Mouse (Mus musculus) limb, embryonic 11.5 days (tissue): ENCODE results near the gene Adamts9. TPM values are rescaled to one million over a fixed set of nuclear protein-coding genes. Genes with fewer than 3 reads are reported as not detected.

ENCODE experiments used
- ATAC-seq: fragments of 200-750 bp; cut with Nextera tagmentation; 2 replicates; pipeline ENCODE4 v1.8.0; 2017; ENCODE audit warnings: low read depth; ENCODE audit not compliant: insufficient number of reproducible peaks, low FRiP score, low TSS enrichment
- DNase-seq: peaks from one replicate; pipeline ENCODE4 v3.0.0-alpha.2; 2015; ENCODE audit warnings: low spot score
- H3K27ac ChIP-seq: fragments of 300-500 bp; sonication (generic); replicated peaks from 2 replicates; pipeline ENCODE4 v1.5.1; 2014; ENCODE audit warnings: low read depth, mild to moderate bottlenecking, low read length
- H3K27me3 ChIP-seq: fragments of 300-500 bp; sonication (generic); 2 replicates; pipeline ENCODE4 v1.6.1; 2014; ENCODE audit warnings: mild to moderate bottlenecking, low read length, mixed read lengths; ENCODE audit not compliant: control insufficient read depth, insufficient read depth
- H3K36me3 ChIP-seq: fragments of 300-500 bp; sonication (generic); 2 replicates; pipeline ENCODE4 v1.6.1; 2014; ENCODE audit warnings: mild to moderate bottlenecking, low read length, moderate library complexity, mixed read lengths; ENCODE audit not compliant: control insufficient read depth, insufficient read depth
- H3K4me1 ChIP-seq: fragments of 300-500 bp; sonication (generic); 2 replicates; pipeline ENCODE4 v1.6.1; 2014; ENCODE audit warnings: low read length, mixed read lengths; ENCODE audit not compliant: control insufficient read depth, insufficient read depth
- H3K4me2 ChIP-seq: fragments of 300-500 bp; sonication (generic); 2 replicates; pipeline ENCODE4 v1.6.1; 2014; ENCODE audit warnings: low read depth, mild to moderate bottlenecking, moderate library complexity; ENCODE audit not compliant: severe bottlenecking
- H3K4me3 ChIP-seq: fragments of 300-500 bp; sonication (generic); 2 replicates; pipeline ENCODE4 v1.5.1; 2014; ENCODE audit warnings: low read depth, low read length
- H3K9ac ChIP-seq: fragments of 300-500 bp; sonication (generic); 2 replicates; pipeline ENCODE4 v1.6.1; 2014; ENCODE audit warnings: mild to moderate bottlenecking, low read length
- H3K9me3 ChIP-seq: fragments of 300-500 bp; sonication (generic); 2 replicates; pipeline ENCODE4 v1.6.1; 2016; ENCODE audit warnings: low read length; ENCODE audit not compliant: control insufficient read depth
- WGBS: fragments of 180-500 bp; shearing (Covaris S2); extraction: QIAGEN DNeasy Blood & Tissue Kit; methylation state at CpG from one replicate; pipeline ENCODE4 v1.1.7; 2014; 5-methylcytosine and 5-hydroxymethylcytosine counted together
- polyA plus RNA-seq: library from polyadenylated mRNA; unstranded; fragments of >200 nt; fragmentation: Nextera tagmentation; extraction: Ambion mirVana; gene quantifications from 2 replicates; pipeline ENCODE4 v1.2.1, GENCODE M21; 2014

The Adamts9 gene
- polyA plus RNA-seq, 1 experiment from 2014 or later = 3.0 TPM

DNA sequence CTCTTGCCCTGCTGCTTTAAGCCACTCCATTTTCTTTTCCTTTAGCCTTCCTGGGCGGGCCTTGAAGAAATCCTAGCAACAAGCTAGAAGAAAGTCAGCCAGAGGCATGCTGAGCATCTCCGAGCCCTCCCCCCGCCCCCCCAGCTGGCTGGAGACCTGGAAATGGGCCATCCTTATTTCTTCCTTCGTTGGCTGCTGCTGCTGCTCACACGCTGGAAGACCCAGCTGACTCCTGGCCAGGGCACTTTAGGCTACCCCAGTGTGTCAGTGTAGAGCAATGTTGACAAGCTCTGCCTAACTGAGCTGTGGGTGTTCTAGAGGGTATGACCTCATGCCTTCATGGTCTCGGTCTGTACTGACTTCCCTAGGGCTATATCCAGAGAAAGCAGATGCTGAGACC lies 140.1 kb downstream of the Adamts9 start:
- Histone ChIP-seq H3K4me3 (no peak overlapping the region), H3K27me3 (no peaks in the 10 kb centered on the region), H3K27ac (no peak overlapping the region), H3K9me3 (no peaks in the 10 kb centered on the region), H3K9ac (no peak overlapping the region), H3K36me3 (no peaks in the 10 kb centered on the region), H3K4me1 (no peaks in the 10 kb centered on the region), H3K4me2 (no peak overlapping the region)
- no peak for DNase-seq
- WGBS = 86% methylated on average over 6 of the region's 6 CpGs
- no peak for ATAC-seq

DNA sequence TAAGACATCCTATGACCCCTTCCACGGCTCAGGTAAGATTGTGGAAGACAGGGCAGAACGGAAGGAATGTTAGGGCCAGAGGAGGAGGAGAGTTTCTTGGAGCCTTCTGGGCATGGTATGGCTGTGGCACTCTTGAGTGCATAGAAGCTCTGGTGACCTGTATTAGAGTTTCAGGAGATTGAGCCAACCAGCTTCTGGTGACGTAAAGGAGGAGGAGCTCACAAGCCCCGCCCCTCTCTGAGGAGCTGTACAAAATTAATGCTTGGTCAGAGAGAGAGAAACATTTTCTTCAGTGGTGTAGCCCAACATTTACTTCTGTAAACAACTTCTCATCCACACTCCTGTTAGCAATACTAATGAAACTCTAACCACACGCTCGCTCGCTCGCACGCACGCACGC lies 140.9 kb downstream of the Adamts9 start:
- no peak for DNase-seq
- H3K27ac ChIP-seq = no peak overlapping the region
- 94% methylated on average over 11 of the region's 11 CpGs for WGBS
- H3K4me2 ChIP-seq = no peak overlapping the region
- H3K9me3 ChIP-seq = no peaks in the 10 kb centered on the region
- no peaks in the 10 kb centered on the region for H3K4me1 ChIP-seq
- no peaks in the 10 kb centered on the region for H3K36me3 ChIP-seq
- H3K4me3 ChIP-seq = no peak overlapping the region
- ATAC-seq = no peak
- H3K27me3 ChIP-seq = no peaks in the 10 kb centered on the region
- H3K9ac ChIP-seq = no peak overlapping the region

DNA sequence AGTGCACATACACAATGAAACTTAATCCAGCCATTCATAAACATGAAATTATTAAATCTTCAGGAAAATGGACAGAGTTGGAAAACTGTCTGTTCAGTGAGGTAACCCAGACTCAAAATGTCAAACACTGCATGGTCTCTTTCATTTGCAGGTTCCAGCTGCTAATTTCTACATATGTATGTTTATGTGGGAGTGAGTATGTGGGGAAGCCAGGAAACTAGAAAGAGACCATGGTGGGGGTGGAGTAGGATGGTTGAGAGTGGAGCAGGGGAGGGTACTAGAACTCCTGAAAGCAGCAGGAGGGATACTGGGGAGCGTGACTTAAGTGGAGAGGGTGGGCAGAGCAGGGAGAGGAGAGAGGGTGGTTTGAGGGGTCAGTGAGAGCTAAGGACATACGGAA lies 141.8 kb downstream of the Adamts9 start:
- Histone ChIP-seq H3K9me3 (no peaks in the 10 kb centered on the region), H3K27ac (no peak overlapping the region), H3K27me3 (no peaks in the 10 kb centered on the region), H3K9ac (no peak overlapping the region), H3K4me1 (no peaks in the 10 kb centered on the region), H3K4me3 (no peak overlapping the region), H3K4me2 (no peak overlapping the region), H3K36me3 (no peaks in the 10 kb centered on the region)
- DNase-seq (no peak), ATAC-seq (no peak)
- WGBS = 80% methylated on average over 2 of the region's 2 CpGs

DNA sequence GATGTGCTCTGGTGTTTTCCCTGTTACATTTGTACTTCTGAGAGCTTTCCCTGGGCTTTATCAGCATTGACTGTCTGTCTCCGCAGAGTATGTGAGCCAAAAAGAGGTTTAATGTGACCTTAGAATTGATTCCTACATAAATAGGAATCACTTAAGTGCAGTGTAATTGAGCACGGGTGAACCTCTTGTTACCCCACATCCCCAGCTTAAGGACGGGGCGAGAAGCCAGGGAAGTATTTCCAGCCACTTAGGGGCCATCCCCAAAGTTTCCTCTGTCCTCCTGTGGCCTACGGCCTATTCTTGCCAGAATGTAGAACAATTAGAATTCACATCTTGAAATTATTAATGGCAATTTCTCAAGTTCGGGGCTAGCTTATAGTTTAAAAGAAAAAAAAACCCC lies 149.5 kb downstream of the Adamts9 start:
- no peaks in the 10 kb centered on the region; the same call in 1 of the 2 replicates for H3K36me3 ChIP-seq
- H3K4me2 ChIP-seq = no peak overlapping the region
- H3K9me3 ChIP-seq = no peaks in the 10 kb centered on the region
- ATAC-seq (no peak), DNase-seq (no peak)
- H3K27ac ChIP-seq = no peak overlapping the region
- no peak overlapping the region for H3K9ac ChIP-seq
- H3K4me3 ChIP-seq = no peak overlapping the region
- no peaks in the 10 kb centered on the region for H3K4me1 ChIP-seq
- 50% methylated on average over 6 of the region's 6 CpGs for WGBS
- no peaks in the 10 kb centered on the region for H3K27me3 ChIP-seq

DNA sequence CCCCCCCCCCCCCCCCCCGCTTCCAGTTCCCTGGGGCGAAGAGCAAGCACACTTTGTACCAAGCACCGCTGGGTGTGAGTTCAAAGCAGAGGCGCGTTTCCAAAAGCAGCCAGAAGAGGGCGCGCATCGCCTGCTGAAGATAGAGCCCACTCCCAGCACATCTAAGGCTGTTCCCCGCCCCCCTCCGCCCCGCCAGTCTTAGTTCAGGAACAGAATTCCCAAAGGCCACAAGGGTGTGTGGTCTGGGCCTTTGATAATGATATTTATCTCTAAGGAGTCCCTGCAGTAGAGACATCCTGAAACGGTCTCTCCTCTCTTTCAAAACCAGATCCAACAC lies 155.9 kb downstream of the Adamts9 start:
- no peaks in the 10 kb centered on the region for H3K36me3 ChIP-seq
- DNase-seq (peak; percentile 97), ATAC-seq (peak; percentile 77; the same call in 1 of the 2 replicates)
- H3K27ac ChIP-seq = no peak overlapping the region
- peak overlapping the region; percentile 15; the same call in 1 of the 2 replicates for H3K4me3 ChIP-seq
- peaks cover 5% of the 10 kb centered on the region; the same call in 1 of the 2 replicates for H3K4me1 ChIP-seq
- no peaks in the 10 kb centered on the region for H3K27me3 ChIP-seq
- WGBS = 0% methylated on average over 11 of the region's 12 CpGs
- no peaks in the 10 kb centered on the region for H3K9me3 ChIP-seq
- H3K4me2 ChIP-seq = peak overlapping the region; percentile 63
- no peak overlapping the region; the same call in 1 of the 2 replicates for H3K9ac ChIP-seq

DNA sequence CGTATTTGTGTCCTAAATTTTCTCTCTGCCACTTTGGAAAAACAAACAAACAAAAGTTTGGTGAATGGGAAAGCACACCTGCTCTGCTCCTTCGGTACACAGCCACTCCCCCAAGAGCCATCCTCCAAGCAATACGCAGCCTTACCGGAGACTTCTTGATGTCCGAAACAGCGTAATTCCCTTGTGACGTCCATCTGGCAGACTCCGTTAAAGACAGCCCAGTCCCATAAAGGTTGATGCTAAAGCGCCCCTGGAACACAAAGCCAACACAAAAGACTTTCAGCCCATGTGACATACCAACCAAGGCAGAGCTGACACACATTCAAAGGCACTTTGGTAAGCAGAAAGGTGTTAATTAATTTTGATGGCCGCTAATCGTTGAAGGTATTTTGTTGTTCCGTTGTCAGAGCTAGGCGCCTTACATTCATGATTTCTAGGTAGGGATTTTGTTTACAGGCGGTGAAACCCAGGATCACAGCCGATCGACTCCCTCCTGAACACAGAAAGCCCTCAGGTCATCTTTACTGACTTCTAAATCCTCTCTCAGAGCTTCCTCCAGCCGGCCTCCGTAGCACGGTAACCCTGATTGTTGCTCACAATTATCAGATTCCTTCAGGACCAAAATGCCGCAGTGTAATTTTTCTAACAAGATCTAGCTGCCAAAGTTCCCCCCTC lies 156.5 kb downstream of the Adamts9 start:
- peak; percentile 38 for DNase-seq
- WGBS = 3% methylated on average over 20 of the region's 20 CpGs
- no peaks in the 10 kb centered on the region for H3K36me3 ChIP-seq
- H3K4me3 ChIP-seq = peak overlapping the region; percentile 15
- H3K9me3 ChIP-seq = no peaks in the 10 kb centered on the region
- peak overlapping the region; percentile 43; the same call in 1 of the 2 replicates for H3K9ac ChIP-seq
- no peak overlapping the region for H3K27ac ChIP-seq
- H3K4me2 ChIP-seq = peak overlapping the region; percentile 63
- ATAC-seq = no peak
- no peaks in the 10 kb centered on the region for H3K27me3 ChIP-seq
- peaks cover 5% of the 10 kb centered on the region; the same call in 1 of the 2 replicates for H3K4me1 ChIP-seq

DNA sequence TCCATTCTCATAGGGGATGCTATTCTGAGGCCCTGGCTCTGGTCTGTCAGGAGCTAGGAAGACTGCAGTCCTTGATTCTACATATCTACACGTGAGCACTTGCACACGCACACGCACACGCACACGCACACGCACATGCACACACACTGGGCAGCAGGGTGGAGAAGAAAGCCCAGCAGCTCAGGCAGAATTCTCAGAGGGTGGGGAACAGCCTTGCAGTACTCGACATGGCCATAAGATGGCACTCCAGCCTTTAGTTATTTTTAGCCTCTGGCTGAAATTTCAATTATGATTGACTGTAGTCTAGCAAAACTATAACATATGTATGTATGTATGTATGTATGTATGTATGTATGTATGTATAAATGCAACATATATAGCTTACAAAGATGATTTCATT lies 158.5 kb downstream of the Adamts9 start:
- H3K4me3 ChIP-seq = no peak overlapping the region
- no peak overlapping the region for H3K27ac ChIP-seq
- 9% methylated on average over 7 of the region's 7 CpGs for WGBS
- no peaks in the 10 kb centered on the region for H3K27me3 ChIP-seq
- no peak overlapping the region for H3K4me2 ChIP-seq
- ATAC-seq = no peak
- DNase-seq = peak; percentile 82
- H3K9ac ChIP-seq = no peak overlapping the region
- peaks cover 5% of the 10 kb centered on the region; the same call in 1 of the 2 replicates for H3K4me1 ChIP-seq
- H3K36me3 ChIP-seq = no peaks in the 10 kb centered on the region
- no peaks in the 10 kb centered on the region for H3K9me3 ChIP-seq

DNA sequence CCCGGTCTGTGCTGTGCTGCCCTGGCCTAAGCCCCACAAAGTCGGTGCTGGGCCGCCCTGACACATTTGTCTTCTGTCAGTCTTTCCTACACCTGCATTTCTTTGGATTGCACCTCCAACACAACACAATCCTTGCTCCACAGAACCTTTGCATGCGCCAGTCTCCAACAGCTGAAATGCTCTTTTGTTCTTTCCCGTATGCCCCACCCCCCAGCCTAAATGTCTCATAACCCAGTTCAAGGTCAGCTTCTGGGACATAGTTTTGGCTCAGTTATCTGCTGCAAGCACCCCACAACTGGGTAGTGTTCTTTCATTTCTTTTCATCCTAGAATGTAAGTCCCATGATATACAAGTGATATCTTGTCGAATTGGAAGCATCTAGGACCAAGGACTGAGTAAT lies 161.8 kb downstream of the Adamts9 start:
- H3K9ac ChIP-seq = no peak overlapping the region
- H3K4me1 ChIP-seq = no peaks in the 10 kb centered on the region
- H3K4me3 ChIP-seq = no peak overlapping the region
- no peaks in the 10 kb centered on the region for H3K27me3 ChIP-seq
- H3K27ac ChIP-seq = no peak overlapping the region
- 82% methylated on average over 6 of the region's 6 CpGs for WGBS
- no peak overlapping the region for H3K4me2 ChIP-seq
- ATAC-seq (no peak), DNase-seq (no peak)
- no peaks in the 10 kb centered on the region for H3K36me3 ChIP-seq
- no peaks in the 10 kb centered on the region for H3K9me3 ChIP-seq

DNA sequence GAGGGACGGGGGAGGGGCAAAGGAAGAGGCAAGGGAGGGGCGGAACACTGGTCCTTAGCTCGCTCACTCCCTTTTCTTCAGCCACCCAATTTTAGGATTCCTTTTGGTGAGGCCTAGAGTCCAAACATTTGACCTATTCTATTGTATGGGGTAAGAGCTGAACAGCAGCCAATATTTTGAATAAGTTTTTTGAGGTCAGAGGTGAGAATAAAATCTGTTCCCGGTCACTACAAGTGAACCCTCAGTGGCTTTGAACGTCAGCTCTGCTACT lies 163.4 kb downstream of the Adamts9 start:
- Histone ChIP-seq H3K36me3 (no peaks in the 10 kb centered on the region), H3K27ac (no peak overlapping the region), H3K27me3 (no peaks in the 10 kb centered on the region), H3K4me1 (no peaks in the 10 kb centered on the region), H3K4me3 (no peak overlapping the region), H3K9ac (no peak overlapping the region), H3K4me2 (no peak overlapping the region), H3K9me3 (no peaks in the 10 kb centered on the region)
- WGBS = 49% methylated on average over 5 of the region's 5 CpGs
- no peak for DNase-seq
- no peak for ATAC-seq
